Mouse (Mus musculus) ES-E14 (cell line): ENCODE measurements around the gene Ccdc30.

Source experiments
- MAFK ChIP-seq: IDR thresholded peaks from 2 replicates; pipeline ENCODE4 v1.6.1; 2014; ENCODE audit warnings: mild to moderate bottlenecking, low read depth, low read length, inconsistent platforms; ENCODE audit not compliant: insufficient read depth
- ZC3H11A ChIP-seq: IDR thresholded peaks from 2 replicates; pipeline ENCODE4 v1.6.1; 2012; ENCODE audit warnings: low read depth, mild to moderate bottlenecking, inconsistent platforms, low read length, borderline replicate concordance

DNA sequence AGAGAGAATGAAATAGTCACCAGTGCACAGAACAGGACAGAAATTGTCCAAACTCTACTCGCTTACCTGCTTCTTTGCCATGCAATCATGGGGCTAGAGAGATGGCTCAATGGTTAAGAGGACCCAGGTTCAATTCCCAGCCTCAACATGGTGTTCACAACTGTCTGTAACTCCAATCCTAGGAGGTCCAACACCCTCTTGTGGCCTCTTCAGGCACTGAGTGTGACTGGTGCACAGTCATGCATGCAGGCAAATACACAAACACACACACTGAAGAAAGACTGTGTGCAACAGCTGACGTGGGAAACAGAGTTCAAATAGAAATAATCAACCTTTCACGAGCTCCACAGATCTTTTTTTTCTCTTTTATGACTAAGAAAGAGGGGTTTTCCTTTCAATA, 53.1 kb downstream of the Ccdc30 start:
- TF ChIP-seq ZC3H11A (no peak), MAFK (no peak)
